Mouse (Mus musculus): ENCODE data around the gene Duoxa2.

DNA sequence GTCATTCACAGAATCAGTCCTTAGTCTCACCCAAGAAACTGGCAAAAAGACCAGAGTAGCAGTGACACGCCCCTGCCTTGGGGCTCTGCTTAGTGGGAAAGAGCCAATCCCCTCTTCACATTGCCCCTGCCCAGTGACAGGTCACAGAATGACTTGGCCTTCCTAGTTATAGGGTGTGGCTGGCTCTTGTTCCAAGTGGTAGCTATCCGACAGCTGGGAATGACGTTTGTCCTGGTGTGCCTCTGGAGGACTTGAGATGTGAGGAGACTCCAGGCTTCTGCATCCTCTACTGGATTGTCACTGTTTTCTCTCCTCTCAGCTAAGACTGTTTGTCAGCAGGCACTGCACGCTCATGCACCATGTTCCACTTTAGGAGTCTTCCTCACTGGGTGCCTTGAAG lies 18.7 kb downstream of the Duoxa2 start:
- no peak for TF ChIP-seq CTCF (IDR thresholded peaks at IDR 0.05; ENCODE audit: low read depth)
- no peak for TF ChIP-seq EP300 (IDR thresholded peaks at IDR 0.05; ENCODE audit: low read depth)
